Mouse (Mus musculus) liver, embryonic 12.5 days (tissue): ENCODE data around the gene Serp2. TPM values are rescaled to one million over a fixed set of nuclear protein-coding genes. Genes with fewer than 3 reads are reported as not detected.
A peak's percentile ranks its signal among the peaks of the same experiment; 100 is the strongest.

Experiments
- ATAC-seq: fragments of 200-750 bp; cut with Nextera tagmentation; 2 replicates; pipeline ENCODE4 v1.8.0; 2017; ENCODE audit warnings: moderate number of reproducible peaks, mild to moderate bottlenecking, moderate library complexity
- H3K27ac ChIP-seq: fragments of 300-500 bp; sonication (generic); 2 replicates; pipeline ENCODE4 v1.5.1; 2016; ENCODE audit warnings: mild to moderate bottlenecking
- H3K27me3 ChIP-seq: fragments of 300-500 bp; sonication (generic); replicated peaks from 2 replicates; pipeline ENCODE4 v1.6.1; 2016; ENCODE audit warnings: mild to moderate bottlenecking, moderate library complexity
- H3K36me3 ChIP-seq: fragments of 300-500 bp; sonication (generic); 2 replicates; pipeline ENCODE4 v1.6.1; 2016; ENCODE audit warnings: mild to moderate bottlenecking, moderate library complexity
- H3K4me1 ChIP-seq: fragments of 300-500 bp; sonication (generic); 2 replicates; pipeline ENCODE4 v1.6.1; 2016
- H3K4me2 ChIP-seq: fragments of 300-500 bp; sonication (generic); 2 replicates; pipeline ENCODE4 v1.6.1; 2016; ENCODE audit warnings: mild to moderate bottlenecking, moderate library complexity
- H3K4me3 ChIP-seq: fragments of 300-500 bp; sonication (generic); 2 replicates; pipeline ENCODE4 v1.5.1; 2016; ENCODE audit warnings: mild to moderate bottlenecking, moderate library complexity
- H3K9ac ChIP-seq: fragments of 300-500 bp; sonication (generic); 2 replicates; pipeline ENCODE4 v1.6.1; 2016; ENCODE audit warnings: mild to moderate bottlenecking, moderate library complexity
- H3K9me3 ChIP-seq: fragments of 300-500 bp; sonication (generic); replicated peaks from 2 replicates; pipeline ENCODE4 v1.6.1; 2016; ENCODE audit warnings: mild to moderate bottlenecking, moderate library complexity
- WGBS: fragments of 180-500 bp; shearing (Covaris S2); methylation state at CpG from one replicate; pipeline ENCODE4 v1.1.7; 2016; ENCODE audit not compliant: insufficient replicate concordance; 5-methylcytosine and 5-hydroxymethylcytosine counted together
- polyA plus RNA-seq: library from polyadenylated mRNA; unstranded; fragments of >200 nt; fragmentation: Nextera tagmentation; extraction: Ambion mirVana; gene quantifications from 2 replicates; pipeline ENCODE4 v1.2.1, GENCODE M21; 2016

Serp2 gene
- 2.2 and 2.9 TPM in 2 replicates for polyA plus RNA-seq

- no peak within 1 kb of the TSS for H3K27ac ChIP-seq
- H3K4me1 ChIP-seq: peaks cover 33% of the 10 kb centered on the region
- peaks cover 60% of the 10 kb centered on the region for H3K27me3 ChIP-seq
- peak within 1 kb of the TSS; percentile 90 for H3K4me2 ChIP-seq
- H3K4me3 ChIP-seq: peak within 1 kb of the TSS; percentile 63
- peak; percentile 57 for ATAC-seq
- 9% methylated on average over 17 of the region's 17 CpGs for WGBS
- peak within 1 kb of the TSS; percentile 66 for H3K9ac ChIP-seq
- no peaks in the 10 kb centered on the region for H3K36me3 ChIP-seq
- no peaks in the 10 kb centered on the region for H3K9me3 ChIP-seq
These were observed at the start of gene Serp2 for GRCm38 (mm10) chr14:76556852-76557208. Gene Serp2, minus strand, starts transcription at chr14:76556889.

GRCm38 (mm10) chr14:76605931-76606534 is 49.3 kb upstream of the Serp2 start:
- Histone ChIP-seq H3K36me3 (no peaks in the 10 kb centered on the region), H3K9ac (no peak overlapping the region), H3K27ac (no peak overlapping the region), H3K4me3 (no peak overlapping the region), H3K27me3 (no peaks in the 10 kb centered on the region), H3K9me3 (no peaks in the 10 kb centered on the region), H3K4me1 (peaks cover 9% of the 10 kb centered on the region; the same call in 1 of the 2 replicates), H3K4me2 (no peak overlapping the region)
- WGBS: 75% methylated on average over 13 of the region's 13 CpGs
- no peak for ATAC-seq

GRCm38 (mm10) chr14:76604012-76604411 is 47.3 kb upstream of the Serp2 start:
- H3K9ac ChIP-seq: no peak overlapping the region
- WGBS: 41% methylated on average over 6 of the region's 6 CpGs
- H3K4me3 ChIP-seq: no peak overlapping the region
- H3K36me3 ChIP-seq: no peaks in the 10 kb centered on the region
- no peaks in the 10 kb centered on the region for H3K27me3 ChIP-seq
- peaks cover 7% of the 10 kb centered on the region for H3K4me1 ChIP-seq
- H3K4me2 ChIP-seq: no peak overlapping the region
- no peak for ATAC-seq
- H3K27ac ChIP-seq: no peak overlapping the region
- no peaks in the 10 kb centered on the region for H3K9me3 ChIP-seq

GRCm38 (mm10) chr14:76601654-76602053 is 45.0 kb upstream of the Serp2 start:
- no peak overlapping the region for H3K4me3 ChIP-seq
- no peaks in the 10 kb centered on the region for H3K27me3 ChIP-seq
- H3K9ac ChIP-seq: no peak overlapping the region
- no peak for ATAC-seq
- peaks cover 25% of the 10 kb centered on the region for H3K4me1 ChIP-seq
- no peak overlapping the region for H3K4me2 ChIP-seq
- no peak overlapping the region for H3K27ac ChIP-seq
- 62% methylated on average over 4 of the region's 4 CpGs for WGBS
- H3K9me3 ChIP-seq: no peaks in the 10 kb centered on the region
- H3K36me3 ChIP-seq: no peaks in the 10 kb centered on the region

- no peak overlapping the region for H3K4me2 ChIP-seq
- H3K9me3 ChIP-seq: no peaks in the 10 kb centered on the region
- no peak overlapping the region for H3K27ac ChIP-seq
- no peaks in the 10 kb centered on the region for H3K27me3 ChIP-seq
- no peak overlapping the region for H3K4me3 ChIP-seq
- no peak overlapping the region for H3K9ac ChIP-seq
- no peaks in the 10 kb centered on the region for H3K36me3 ChIP-seq
- ATAC-seq: no peak
- peaks cover 28% of the 10 kb centered on the region for H3K4me1 ChIP-seq
- 81% methylated on average over 3 of the region's 3 CpGs for WGBS
These were observed 43.7 kb upstream of the Serp2 start for GRCm38 (mm10) chr14:76600391-76600790.

GRCm38 (mm10) chr14:76599706-76600105 is 43.0 kb upstream of the Serp2 start:
- H3K9me3 ChIP-seq: no peaks in the 10 kb centered on the region
- no peak overlapping the region for H3K27ac ChIP-seq
- no peak overlapping the region for H3K9ac ChIP-seq
- ATAC-seq: no peak
- H3K4me2 ChIP-seq: peak overlapping the region; percentile 70
- WGBS: 51% methylated on average over 4 of the region's 4 CpGs
- no peak overlapping the region for H3K4me3 ChIP-seq
- peaks cover 32% of the 10 kb centered on the region for H3K4me1 ChIP-seq
- H3K36me3 ChIP-seq: no peaks in the 10 kb centered on the region
- no peaks in the 10 kb centered on the region for H3K27me3 ChIP-seq

GRCm38 (mm10) chr14:76598518-76599216 is 42.0 kb upstream of the Serp2 start:
- Histone ChIP-seq H3K4me2 (peak overlapping the region; percentile 70), H3K9ac (peak overlapping the region; percentile 40), H3K36me3 (no peaks in the 10 kb centered on the region), H3K4me3 (peak overlapping the region; percentile 37), H3K9me3 (no peaks in the 10 kb centered on the region), H3K27ac (peak overlapping the region; percentile 77), H3K27me3 (no peaks in the 10 kb centered on the region), H3K4me1 (peaks cover 38% of the 10 kb centered on the region)
- peak; percentile 61 for ATAC-seq
- WGBS: 3% methylated on average over 12 of the region's 12 CpGs

- H3K4me2 ChIP-seq: peak overlapping the region; percentile 70
- H3K36me3 ChIP-seq: no peaks in the 10 kb centered on the region
- H3K9me3 ChIP-seq: no peaks in the 10 kb centered on the region
- H3K9ac ChIP-seq: peak overlapping the region; percentile 40; the same call in 1 of the 2 replicates
- no peak overlapping the region for H3K4me3 ChIP-seq
- peak; percentile 14; the same call in 1 of the 2 replicates for ATAC-seq
- H3K4me1 ChIP-seq: peaks cover 38% of the 10 kb centered on the region
- H3K27ac ChIP-seq: no peak overlapping the region
- H3K27me3 ChIP-seq: no peaks in the 10 kb centered on the region
These were observed 41.1 kb upstream of the Serp2 start for GRCm38 (mm10) chr14:76597751-76598150.

- no peak overlapping the region for H3K4me3 ChIP-seq
- H3K9ac ChIP-seq: no peak overlapping the region
- WGBS: 73% methylated on average over 9 of the region's 9 CpGs
- ATAC-seq: no peak
- H3K4me1 ChIP-seq: peaks cover 51% of the 10 kb centered on the region
- H3K27me3 ChIP-seq: no peaks in the 10 kb centered on the region
- H3K36me3 ChIP-seq: no peaks in the 10 kb centered on the region
- no peak overlapping the region for H3K27ac ChIP-seq
- H3K4me2 ChIP-seq: no peak overlapping the region
- H3K9me3 ChIP-seq: no peaks in the 10 kb centered on the region
These were observed 38.6 kb upstream of the Serp2 start for GRCm38 (mm10) chr14:76595048-76595859.

- Histone ChIP-seq H3K4me3 (no peak overlapping the region), H3K27ac (no peak overlapping the region), H3K9ac (no peak overlapping the region), H3K27me3 (no peaks in the 10 kb centered on the region), H3K4me2 (no peak overlapping the region), H3K36me3 (no peaks in the 10 kb centered on the region), H3K9me3 (no peaks in the 10 kb centered on the region), H3K4me1 (peaks cover 48% of the 10 kb centered on the region)
- ATAC-seq: no peak
- 51% methylated on average over 6 of the region's 6 CpGs for WGBS
These were observed 37.7 kb upstream of the Serp2 start for GRCm38 (mm10) chr14:76594351-76594885.

GRCm38 (mm10) chr14:76593630-76594193 is 37.0 kb upstream of the Serp2 start:
- no peaks in the 10 kb centered on the region for H3K36me3 ChIP-seq
- WGBS: 80% methylated on average over 15 of the region's 15 CpGs
- H3K9me3 ChIP-seq: no peaks in the 10 kb centered on the region
- no peak overlapping the region for H3K4me3 ChIP-seq
- no peak for ATAC-seq
- no peak overlapping the region for H3K4me2 ChIP-seq
- H3K9ac ChIP-seq: no peak overlapping the region
- H3K4me1 ChIP-seq: peaks cover 41% of the 10 kb centered on the region
- no peaks in the 10 kb centered on the region for H3K27me3 ChIP-seq
- H3K27ac ChIP-seq: no peak overlapping the region
